Mouse (Mus musculus) stomach, postnatal 0 days (tissue): ENCODE measurements at regions not wholly inside any gene's neighbourhood (a gene's known extent, or its start where the extent isn't known, plus 50 kb on each side); places are given as distances from the start of the nearest gene placed in this dataset.
"Not testable (repeated sequence)": the region's sequence is repeated elsewhere in the genome, so short reads cannot be mapped to it uniquely, and the experiment has no call there.

Experiments
- ATAC-seq: fragments of 200-750 bp; cut with Nextera tagmentation; 2 replicates; pipeline ENCODE4 v1.8.0; 2017; ENCODE audit not compliant: low FRiP score, low TSS enrichment
- DNase-seq: peaks from one replicate; pipeline ENCODE4 v3.0.0-alpha.2; 2016; ENCODE audit warnings: low spot score
- H3K27ac ChIP-seq: fragments of 300-500 bp; sonication (generic); replicated peaks from 2 replicates; pipeline ENCODE4 v1.5.1; 2014; ENCODE audit warnings: mild to moderate bottlenecking, control low read depth
- H3K27me3 ChIP-seq: fragments of 300-500 bp; sonication (generic); 2 replicates; pipeline ENCODE4 v1.6.1; 2014; ENCODE audit warnings: low read length; ENCODE audit not compliant: control insufficient read depth, insufficient read depth
- H3K36me3 ChIP-seq: fragments of 300-500 bp; sonication (generic); 2 replicates; pipeline ENCODE4 v1.6.1; 2014; ENCODE audit warnings: low read length, mixed read lengths; ENCODE audit not compliant: control insufficient read depth, insufficient read depth
- H3K4me1 ChIP-seq: fragments of 300-500 bp; sonication (generic); replicated peaks from 2 replicates; pipeline ENCODE4 v1.6.1; 2014; ENCODE audit warnings: antibody characterized with exemption; ENCODE audit not compliant: control insufficient read depth, insufficient read depth
- H3K4me2 ChIP-seq: fragments of 300-500 bp; sonication (generic); replicated peaks from 2 replicates; pipeline ENCODE4 v1.6.1; 2014; ENCODE audit warnings: low read depth, mild to moderate bottlenecking, control low read depth, moderate library complexity
- H3K4me3 ChIP-seq: fragments of 300-500 bp; sonication (generic); 2 replicates; pipeline ENCODE4 v1.5.1; 2014; ENCODE audit warnings: low read depth, low read length, control low read depth
- H3K9ac ChIP-seq: fragments of 300-500 bp; sonication (generic); 2 replicates; pipeline ENCODE4 v1.6.1; 2014; ENCODE audit warnings: mild to moderate bottlenecking, low read length, control low read depth, mixed read lengths
- H3K9me3 ChIP-seq: fragments of 300-500 bp; sonication (generic); 2 replicates; pipeline ENCODE4 v1.6.1; 2016; ENCODE audit warnings: low read length; ENCODE audit not compliant: control insufficient read depth
- WGBS: fragments of 180-500 bp; shearing (Covaris S2); extraction: QIAGEN DNeasy Blood & Tissue Kit; methylation state at CpG from one replicate; pipeline ENCODE4 v1.1.7; 2014; 5-methylcytosine and 5-hydroxymethylcytosine counted together

DNA sequence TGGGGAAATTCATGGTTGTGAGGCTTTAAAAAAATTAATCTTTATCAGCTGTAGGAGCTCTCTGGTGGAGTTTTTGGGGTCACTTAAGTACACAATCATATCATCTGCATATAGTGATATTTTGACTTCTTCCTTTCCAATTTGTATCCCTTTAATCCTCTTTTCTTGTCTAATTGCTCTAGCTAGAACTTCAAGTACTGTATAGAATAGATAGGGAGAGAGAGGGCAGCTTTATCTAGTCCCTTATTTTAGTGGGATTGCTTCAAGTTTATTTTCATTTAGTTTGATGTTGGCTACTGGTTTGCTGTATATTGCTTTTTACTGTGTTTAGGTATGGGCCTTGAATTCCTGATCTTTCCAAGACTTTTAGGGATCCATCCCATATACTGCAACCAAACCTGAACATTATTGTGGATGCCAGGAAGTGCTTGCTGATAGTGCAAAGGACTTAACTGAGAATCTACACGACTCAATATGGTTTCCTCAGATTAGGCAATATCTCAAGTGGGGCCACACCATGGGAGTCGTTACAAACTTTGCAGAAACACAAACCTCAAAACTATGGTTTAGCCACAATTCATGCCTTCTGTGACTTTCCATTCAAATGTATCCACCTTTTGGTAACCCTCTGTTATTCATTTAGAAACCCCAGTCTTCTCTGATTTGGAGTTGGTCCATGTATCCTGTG lies 585.6 kb upstream of the Olfr1507 start:
- no CpG with 5 or more reads among the region's 2 CpGs for WGBS
- not testable (repeated sequence) for H3K36me3 ChIP-seq, ATAC-seq, H3K27ac ChIP-seq, H3K4me2 ChIP-seq, H3K9me3 ChIP-seq, H3K4me3 ChIP-seq, H3K4me1 ChIP-seq, H3K9ac ChIP-seq, H3K27me3 ChIP-seq, DNase-seq

DNA sequence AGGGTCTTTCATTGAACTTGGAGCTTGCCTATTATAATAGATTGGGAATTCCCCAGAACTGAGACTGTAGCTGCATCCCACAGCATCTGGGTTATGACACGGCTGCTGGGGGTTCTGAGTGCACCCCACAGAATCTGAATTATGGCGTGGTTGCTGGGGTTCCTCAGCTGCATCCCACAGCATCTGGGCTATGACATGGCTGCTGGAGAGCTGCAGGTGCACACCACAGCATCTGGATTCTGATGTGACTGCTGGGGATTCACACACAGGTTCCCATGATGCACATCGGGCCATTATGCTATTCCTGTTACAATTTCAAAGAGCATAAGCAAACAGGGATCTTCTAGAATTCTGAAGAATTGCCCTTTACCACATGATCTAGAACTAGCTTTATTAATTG lies 585.0 kb upstream of the Olfr1507 start:
- not testable (repeated sequence) for H3K9me3 ChIP-seq, H3K9ac ChIP-seq, H3K27me3 ChIP-seq, H3K36me3 ChIP-seq, DNase-seq, H3K27ac ChIP-seq, H3K4me1 ChIP-seq, ATAC-seq, H3K4me2 ChIP-seq, H3K4me3 ChIP-seq
- 77% methylated on average over 3 of the region's 3 CpGs for WGBS

DNA sequence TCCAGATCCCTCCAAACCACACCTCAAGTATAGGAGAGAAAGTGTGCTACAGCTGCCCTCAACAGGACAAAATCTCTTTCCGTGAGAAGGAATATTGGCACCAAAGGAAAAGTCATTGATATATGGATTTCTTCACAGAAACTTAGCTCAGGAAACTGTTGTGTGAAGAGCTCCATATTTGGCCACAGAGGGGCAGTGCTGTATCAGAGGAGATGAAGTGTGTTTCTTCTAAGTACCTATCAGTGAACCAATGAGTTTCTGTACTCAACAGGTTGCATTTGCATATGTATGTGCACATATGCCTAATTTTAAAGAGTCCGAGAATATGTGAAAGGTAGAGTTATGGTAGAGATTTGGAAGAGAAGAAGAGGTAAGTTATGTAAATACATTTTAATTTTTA lies 580.4 kb upstream of the Olfr1507 start:
- not testable (repeated sequence) for H3K4me2 ChIP-seq, DNase-seq, H3K27ac ChIP-seq, H3K9ac ChIP-seq, ATAC-seq, H3K4me3 ChIP-seq, H3K27me3 ChIP-seq, H3K9me3 ChIP-seq, H3K36me3 ChIP-seq, H3K4me1 ChIP-seq
- WGBS = 75% methylated on average over 2 of the region's 2 CpGs

DNA sequence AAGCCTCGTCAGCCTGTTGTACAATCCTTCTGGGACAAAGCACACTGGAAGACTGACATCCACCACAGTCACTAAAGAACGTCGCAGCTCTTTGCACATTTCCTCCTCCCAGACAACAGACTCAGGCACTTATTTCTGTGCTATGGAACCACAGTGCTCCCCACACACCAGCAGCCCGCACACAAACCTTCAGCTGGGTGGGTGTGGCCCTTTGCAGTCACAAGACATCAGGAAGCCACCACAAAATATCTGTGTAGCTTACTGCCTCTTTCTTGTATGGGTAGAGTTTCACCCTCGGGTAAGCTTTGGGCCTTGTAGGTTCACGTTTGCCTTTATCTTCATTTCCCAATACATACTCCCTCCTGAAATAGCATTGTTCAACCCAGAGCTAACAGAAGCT lies 577.6 kb upstream of the Olfr1507 start:
- not testable (repeated sequence) for H3K9ac ChIP-seq, H3K4me2 ChIP-seq, H3K9me3 ChIP-seq, H3K27me3 ChIP-seq, H3K4me1 ChIP-seq, ATAC-seq, H3K27ac ChIP-seq, DNase-seq, H3K4me3 ChIP-seq, H3K36me3 ChIP-seq
- 60% methylated on average over 6 of the region's 6 CpGs for WGBS

DNA sequence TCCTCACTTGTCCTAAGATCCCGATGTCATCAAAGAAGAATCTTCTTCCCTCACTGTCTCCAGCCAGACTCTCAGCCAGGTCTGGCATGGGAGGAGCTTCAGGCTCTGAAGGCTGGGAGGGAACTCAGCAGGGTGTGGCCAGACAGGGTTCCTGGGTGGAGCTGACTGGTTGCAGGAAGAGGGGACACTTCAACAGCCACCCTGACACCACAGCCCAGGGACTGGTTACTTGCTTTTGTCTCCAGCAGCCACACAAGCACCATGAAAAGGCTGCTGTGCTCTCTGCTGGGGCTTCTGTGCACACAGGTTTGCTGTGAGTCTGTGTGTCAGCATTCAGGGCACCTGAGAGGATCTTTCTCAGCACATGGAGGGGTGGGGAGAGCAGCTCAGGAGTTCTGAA lies 577.0 kb upstream of the Olfr1507 start:
- not testable (repeated sequence) for ATAC-seq, DNase-seq, H3K4me3 ChIP-seq, H3K36me3 ChIP-seq, H3K27me3 ChIP-seq, H3K9me3 ChIP-seq, H3K9ac ChIP-seq, H3K27ac ChIP-seq, H3K4me2 ChIP-seq, H3K4me1 ChIP-seq
- no CpG with 5 or more reads among the region's 1 CpGs for WGBS

GRCm38 (mm10) chr14:53054439-53054838 lies 558.9 kb upstream of the Olfr1507 start:
- not testable (repeated sequence) for H3K36me3 ChIP-seq, DNase-seq, H3K4me1 ChIP-seq, H3K9me3 ChIP-seq, H3K27ac ChIP-seq, H3K27me3 ChIP-seq, H3K4me2 ChIP-seq, ATAC-seq, H3K4me3 ChIP-seq, H3K9ac ChIP-seq
- WGBS = 43% methylated on average over 2 of the region's 3 CpGs

GRCm38 (mm10) chr14:53053465-53054123 lies 558.0 kb upstream of the Olfr1507 start:
- ATAC-seq, H3K27me3 ChIP-seq, DNase-seq, H3K4me1 ChIP-seq, H3K27ac ChIP-seq, H3K4me2 ChIP-seq, H3K9me3 ChIP-seq, H3K9ac ChIP-seq, H3K4me3 ChIP-seq, H3K36me3 ChIP-seq: not testable (repeated sequence)
- WGBS = 60% methylated on average over 1 of the region's 3 CpGs

DNA sequence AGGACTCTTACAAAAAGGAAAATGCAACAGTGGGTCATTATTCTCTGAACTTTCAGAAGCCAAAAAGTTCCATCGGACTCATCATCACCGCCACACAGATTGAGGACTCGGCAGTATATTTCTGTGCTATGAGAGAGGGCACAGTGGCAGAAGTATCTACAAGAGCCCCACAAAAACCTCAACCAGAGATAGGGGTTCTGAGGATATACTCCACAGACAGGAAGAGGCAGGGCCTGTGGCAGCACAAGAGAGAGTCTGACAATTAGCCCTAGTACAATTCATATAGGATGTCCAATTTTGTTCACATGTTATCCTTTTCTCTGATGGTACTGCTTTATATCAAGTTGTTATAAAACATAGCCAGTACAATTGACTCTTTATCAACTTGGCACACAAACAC lies 552.1 kb upstream of the Olfr1507 start:
- WGBS = 92% methylated on average over 3 of the region's 3 CpGs
- not testable (repeated sequence) for DNase-seq, H3K9ac ChIP-seq, H3K4me3 ChIP-seq, ATAC-seq, H3K4me1 ChIP-seq, H3K4me2 ChIP-seq, H3K27me3 ChIP-seq, H3K27ac ChIP-seq, H3K36me3 ChIP-seq, H3K9me3 ChIP-seq

- 83% methylated on average over 1 of the region's 1 CpGs for WGBS
- DNase-seq, H3K4me1 ChIP-seq, H3K36me3 ChIP-seq, H3K4me2 ChIP-seq, H3K9ac ChIP-seq, H3K27me3 ChIP-seq, H3K4me3 ChIP-seq, ATAC-seq, H3K27ac ChIP-seq, H3K9me3 ChIP-seq: not testable (repeated sequence)
Observed at GRCm38 (mm10) chr14:53046975-53047374, 551.4 kb upstream of the Olfr1507 start.
